Mouse (Mus musculus) adipocyte (in vitro differentiated cells): Measurements from ENCODE around the gene Dusp13.

ENCODE experiments used
- DNase-seq: peaks from one replicate; pipeline ENCODE4 v3.0.0-alpha.2; 2016; ENCODE audit warnings: low spot score

Gene Dusp13

GRCm38 (mm10) chr14:21750881-21751542 lies at the start of gene Dusp13:
Gene Dusp13 (minus strand): TSS chr14:21751181.
- DNase-seq, result peak; percentile 60

GRCm38 (mm10) chr14:21800641-21801040 lies 49.7 kb upstream of the Dusp13 start:
- DNase-seq, result no peak

GRCm38 (mm10) chr14:21792250-21792649 lies 41.3 kb upstream of the Dusp13 start:
- DNase-seq, result no peak

GRCm38 (mm10) chr14:21791722-21792121 lies 40.7 kb upstream of the Dusp13 start:
- no peak for DNase-seq

- no peak for DNase-seq
Observed at GRCm38 (mm10) chr14:21790585-21791251, 39.7 kb upstream of the Dusp13 start.

- DNase-seq, result no peak
Observed at GRCm38 (mm10) chr14:21788121-21788520, 37.1 kb upstream of the Dusp13 start.

- no peak for DNase-seq
Observed at GRCm38 (mm10) chr14:21787374-21787773, 36.4 kb upstream of the Dusp13 start.

GRCm38 (mm10) chr14:21786500-21786899 lies 35.5 kb upstream of the Dusp13 start:
- no peak for DNase-seq

GRCm38 (mm10) chr14:21776201-21776600 lies 25.2 kb upstream of the Dusp13 start:
- DNase-seq, result no peak

- DNase-seq, result no peak
Observed at GRCm38 (mm10) chr14:21773946-21774345, 23.0 kb upstream of the Dusp13 start.

GRCm38 (mm10) chr14:21772506-21773281 lies 21.7 kb upstream of the Dusp13 start:
- DNase-seq, result no peak

- DNase-seq, result no peak
Observed at GRCm38 (mm10) chr14:21766398-21766958, 15.5 kb upstream of the Dusp13 start.

- DNase-seq, result no peak
Observed at GRCm38 (mm10) chr14:21765754-21766397, 14.9 kb upstream of the Dusp13 start.

GRCm38 (mm10) chr14:21764646-21765045 lies 13.7 kb upstream of the Dusp13 start:
- no peak for DNase-seq

GRCm38 (mm10) chr14:21763736-21764135 lies 12.8 kb upstream of the Dusp13 start:
- DNase-seq, result no peak

- no peak for DNase-seq
Observed at GRCm38 (mm10) chr14:21761560-21761959, 10.6 kb upstream of the Dusp13 start.

GRCm38 (mm10) chr14:21753367-21753766 lies 2.4 kb upstream of the Dusp13 start:
- DNase-seq, result no peak

GRCm38 (mm10) chr14:21752411-21752810 lies 1.4 kb upstream of the Dusp13 start:
- no peak for DNase-seq

- peak; percentile 79 for DNase-seq
Observed at GRCm38 (mm10) chr14:21750008-21750880, 737 bp downstream of the Dusp13 start, which contains the start of gene Samd8. Gene Samd8 (plus strand): TSS chr14:21750531.

- DNase-seq, result peak; percentile 45
Observed at GRCm38 (mm10) chr14:21748142-21748870, 2.7 kb downstream of the Dusp13 start.
